Mouse (Mus musculus): ENCODE results near the gene Zfp704.

DNA sequence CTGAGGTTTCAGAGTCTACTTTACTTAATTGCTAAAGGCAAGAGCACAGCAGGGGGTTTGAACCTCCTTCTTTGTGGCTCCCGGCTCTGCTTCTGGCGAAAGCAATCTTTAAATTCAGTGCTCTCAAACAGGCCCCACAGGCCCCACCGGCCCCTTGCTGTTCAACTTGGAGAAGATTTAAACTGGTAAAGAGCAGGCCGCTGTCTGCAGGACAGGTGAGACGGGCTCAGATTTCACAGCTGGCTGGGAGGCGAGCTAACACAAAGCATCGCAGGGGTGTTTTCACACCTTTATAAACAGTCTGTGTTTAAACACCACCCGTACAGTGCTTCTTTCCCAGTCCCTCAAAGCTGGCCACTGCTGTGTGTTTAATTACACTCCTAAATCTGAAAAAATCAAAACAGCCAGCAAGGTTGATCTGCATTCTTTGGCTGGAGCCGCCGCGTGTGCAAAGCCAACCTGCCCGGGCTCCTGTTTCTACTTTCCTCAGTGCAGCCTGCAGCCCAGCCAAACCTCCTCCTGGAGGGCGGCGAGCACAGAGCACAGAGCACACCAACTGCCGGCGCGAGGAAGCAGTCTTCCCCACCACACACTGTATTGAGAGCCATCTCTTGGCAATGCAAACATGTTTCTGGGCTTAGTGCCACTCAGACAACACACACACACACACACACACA is 89.7 kb downstream of the Zfp704 start:
- TF ChIP-seq CTCF (IDR thresholded peaks at IDR 0.05; ENCODE audit: extremely low read depth, insufficient read depth, low read length), result no peak
- no peak for TF ChIP-seq POLR2A (IDR thresholded peaks at IDR 0.05; ENCODE audit: extremely low read depth, insufficient read depth, low read length)

Measured in cortical plate, adult 2 months (tissue).